Mouse (Mus musculus) gastrocnemius, postnatal 10 days (tissue): ENCODE measurements around the gene Padi1. TPM values are rescaled to one million over a fixed set of nuclear protein-coding genes. Genes with fewer than 3 reads are reported as not detected.
A peak's percentile ranks its signal among the peaks of the same experiment; 100 is the strongest.

ENCODE experiments used
- DNase-seq: peaks from one replicate; pipeline ENCODE4 v3.0.0; 2021; ENCODE audit warnings: mixed read lengths
- total RNA-seq, 2 experiments: library from RNA; stranded (reverse); gene quantifications; 2 replicates each; pipeline ENCODE4 v1.2.3; 2021

Gene Padi1
- total RNA-seq, 2 experiments from 2014 or later: 0.09 TPM; not detected in 1

- DNase-seq: no peak
These were observed 61.2 kb downstream of the Padi1 start for GRCm38 (mm10) chr4:140784292-140784945.

DNA sequence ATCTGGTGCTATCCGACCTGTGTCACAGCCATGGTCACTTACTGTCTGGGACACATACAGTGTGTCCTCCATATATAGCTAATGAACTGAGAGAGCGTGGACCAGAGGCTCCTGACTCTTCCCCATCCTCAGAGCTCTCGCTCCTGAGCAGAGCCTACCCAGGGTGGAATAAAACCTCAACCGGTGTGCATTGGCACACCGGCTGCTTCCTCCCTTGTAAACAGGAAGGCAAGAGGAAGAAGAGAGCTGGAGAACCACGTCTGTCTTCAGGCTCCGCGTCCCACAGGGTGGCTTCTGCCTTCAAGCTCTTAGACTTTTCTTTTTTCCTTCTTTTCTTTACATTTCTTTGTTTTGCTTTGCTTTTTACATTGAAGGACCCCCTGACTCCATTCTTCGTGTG, 62.8 kb downstream of the Padi1 start:
- DNase-seq: no peak

GRCm38 (mm10) chr4:140780507-140780906, 65.1 kb downstream of the Padi1 start:
- DNase-seq: no peak

DNA sequence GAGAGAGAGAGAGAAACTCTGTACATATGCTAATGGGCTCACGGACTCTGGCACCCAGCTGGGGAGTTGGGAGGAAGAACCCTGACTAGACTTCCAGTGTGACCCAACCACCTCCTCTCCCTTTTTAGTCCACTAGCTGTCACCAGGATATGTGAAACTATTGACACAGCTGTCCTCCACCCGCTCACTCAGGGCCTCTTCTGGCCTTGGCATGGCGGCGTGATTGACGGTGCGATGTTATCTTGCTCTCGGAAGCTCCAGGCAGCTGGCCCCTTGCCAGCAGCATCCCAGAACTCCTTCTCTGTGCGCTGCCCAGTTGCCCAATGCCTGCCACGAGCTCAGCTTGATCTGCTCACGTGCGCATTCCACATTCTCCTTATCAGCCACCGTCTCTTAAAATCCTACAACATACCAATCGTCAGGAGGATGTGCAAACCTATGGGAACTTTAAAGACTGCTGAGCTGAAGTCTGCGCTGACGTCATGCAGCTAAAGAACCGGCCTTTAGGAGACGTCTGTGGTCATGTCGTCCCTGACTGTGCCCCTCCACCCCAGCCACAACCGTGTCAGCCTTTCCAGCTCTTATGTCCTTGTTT, 65.7 kb downstream of the Padi1 start:
- DNase-seq: peak; percentile 46

- no peak for DNase-seq
These were observed 69.0 kb downstream of the Padi1 start for GRCm38 (mm10) chr4:140776623-140777022.

GRCm38 (mm10) chr4:140775876-140776275, 69.7 kb downstream of the Padi1 start:
- DNase-seq: no peak

- no peak for DNase-seq
These were observed 70.7 kb downstream of the Padi1 start for GRCm38 (mm10) chr4:140774893-140775292.

DNA sequence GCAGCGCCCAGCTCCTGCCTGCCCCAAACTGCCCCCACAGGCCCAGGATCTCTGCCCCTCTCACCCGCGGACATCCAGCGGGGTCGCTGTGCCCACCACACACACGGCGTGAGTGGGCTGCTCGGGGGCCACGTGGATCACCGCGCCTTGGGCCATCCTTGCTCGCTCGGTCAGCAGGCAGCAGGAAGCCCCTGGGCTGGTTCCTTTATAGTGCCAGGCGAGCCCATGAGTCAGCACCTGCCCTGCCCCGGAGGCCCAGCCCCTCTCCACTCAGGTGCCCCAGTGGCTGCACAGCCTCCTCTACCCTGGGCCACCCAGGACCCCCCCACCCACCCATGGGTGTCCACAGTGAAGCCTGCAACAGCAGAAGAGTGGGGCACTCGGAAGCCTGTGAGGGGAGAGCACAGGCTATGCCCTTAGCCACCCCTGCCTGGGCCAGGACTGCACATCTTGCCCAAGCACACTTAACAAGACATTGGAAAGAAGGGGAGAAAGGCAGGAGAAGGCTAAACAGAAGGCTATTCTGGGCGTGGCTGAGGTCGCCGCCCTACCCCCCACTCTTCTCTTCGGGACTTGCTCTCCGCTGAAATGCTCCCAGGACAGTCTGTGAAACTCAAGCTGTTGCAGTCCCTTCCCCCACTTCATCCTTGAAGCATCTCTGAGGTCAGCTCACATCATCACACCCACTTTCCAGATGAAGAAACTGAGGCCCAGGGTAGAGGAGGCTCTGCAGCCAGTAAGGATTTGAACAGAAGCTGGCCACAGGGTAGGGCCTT, 71.4 kb downstream of the Padi1 start, which contains the start of gene Padi4:
Gene Padi4 (minus strand): TSS at position 212 of the 776 bp plus-strand sequence.
- DNase-seq: no peak

DNA sequence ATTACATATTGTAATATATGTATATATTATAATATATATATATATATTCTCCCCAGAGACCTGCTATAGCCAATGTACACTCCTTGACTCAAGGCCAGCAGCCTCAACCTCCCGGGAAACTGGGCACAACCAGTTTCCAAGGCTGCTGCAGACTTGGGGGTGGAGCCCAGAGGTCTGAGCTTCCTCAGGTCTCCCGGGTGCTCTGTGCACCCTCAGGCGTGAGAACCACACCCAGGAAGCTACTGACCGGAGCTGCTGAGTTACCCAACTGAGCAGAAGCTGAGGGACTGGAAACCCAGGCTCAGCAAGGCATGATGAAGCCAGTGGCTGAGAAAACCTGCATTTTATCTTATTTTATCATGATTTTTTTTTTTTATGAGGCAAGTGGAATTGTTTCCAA, 74.5 kb downstream of the Padi1 start:
- no peak for DNase-seq

GRCm38 (mm10) chr4:140770433-140770832, 75.1 kb downstream of the Padi1 start:
- DNase-seq: peak; percentile 53

GRCm38 (mm10) chr4:140768973-140769372, 76.6 kb downstream of the Padi1 start:
- no peak for DNase-seq

DNA sequence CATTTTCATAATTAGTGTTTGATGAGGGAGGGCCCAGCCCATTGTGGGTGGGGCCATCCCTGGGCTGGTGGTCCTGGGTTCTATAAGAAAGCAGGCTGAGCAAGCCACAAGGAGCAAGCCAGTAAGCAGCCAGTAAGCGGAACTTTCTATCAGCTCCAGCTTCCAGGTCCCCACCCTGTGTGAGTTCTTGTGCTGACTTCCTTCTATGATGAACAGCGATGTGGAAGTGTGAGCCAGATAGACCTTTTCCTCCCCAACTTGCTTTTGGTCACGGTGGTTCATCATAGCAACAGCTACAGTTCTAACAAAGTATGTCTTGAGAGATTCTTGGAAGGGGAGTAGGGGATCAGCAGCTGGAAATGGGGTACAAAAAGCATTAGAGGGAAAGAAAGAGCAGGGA, 79.6 kb downstream of the Padi1 start:
- DNase-seq: no peak

GRCm38 (mm10) chr4:140763158-140763557, 82.4 kb downstream of the Padi1 start:
- DNase-seq: peak; percentile 78

Other genes starting within 250 kb of the Padi1 start
- gene Arhgef10l, start 179.8 kb downstream of the Padi1 start, total RNA-seq: 10 to 100 TPM; 50.3 to 53.7 TPM
- gene Rcc2, start 145.2 kb downstream of the Padi1 start, total RNA-seq: 10 to 100 TPM; 23.4 to 30.2 TPM
- not detected for gene Padi6, start 103.1 kb downstream of the Padi1 start, total RNA-seq
- under 1 TPM; 0.35 to 0.90 TPM for gene Padi4, start 71.5 kb downstream of the Padi1 start, total RNA-seq
- under 1 TPM; 0.65 to 0.75 TPM for gene Padi3, start 35.1 kb downstream of the Padi1 start, total RNA-seq
- gene Padi2, start 60.6 kb upstream of the Padi1 start, total RNA-seq: 100 to 1,000 TPM in 1 of 2 experiments, 10 to 100 TPM in 1; 96.8 to 105 TPM
- gene Sdhb, start 115.4 kb upstream of the Padi1 start, total RNA-seq: 100 to 1,000 TPM; 406 to 464 TPM
- 10 to 100 TPM; 19.1 to 25.9 TPM for gene Atp13a2, start 141.1 kb upstream of the Padi1 start, total RNA-seq
- gene Mfap2, start 164.6 kb upstream of the Padi1 start, total RNA-seq: 10 to 100 TPM; 79.1 to 88.6 TPM
- 1 to 10 TPM; 3.8 to 9.3 TPM for gene Crocc, start 214.8 kb upstream of the Padi1 start, total RNA-seq
- 10 to 100 TPM; 27.2 to 31.1 TPM for gene Necap2, start 232.6 kb upstream of the Padi1 start, total RNA-seq
- not detected for gene Spata21, start 242.6 kb upstream of the Padi1 start, total RNA-seq